Mouse (Mus musculus): ENCODE results near the gene Plce1.

- TF ChIP-seq CTCF (IDR thresholded peaks at IDR 0.05; ENCODE audit: insufficient read depth, low read depth, low read length) = no peak
- no peak for TF ChIP-seq POLR2A (IDR thresholded peaks at IDR 0.05; ENCODE audit: insufficient read depth, low read depth, low read length)
Measured at GRCm38 (mm10) chr19:38757161-38757560, 276.3 kb downstream of the Plce1 start.

Measured in olfactory bulb, adult 2 months (tissue).